Mouse (Mus musculus): ENCODE data around the gene Slc35b2.

The Slc35b2 gene

GRCm38 (mm10) chr17:45539664-45540063 lies 24.0 kb upstream of the Slc35b2 start:
- no peak for TF ChIP-seq GATA4 (IDR thresholded peaks at IDR 0.05; ENCODE audit: insufficient replicate concordance, low read length)

- TF ChIP-seq GATA4 (IDR thresholded peaks at IDR 0.05; ENCODE audit: insufficient replicate concordance, low read length): no peak
These were observed 21.5 kb upstream of the Slc35b2 start for GRCm38 (mm10) chr17:45542129-45542528.

GRCm38 (mm10) chr17:45542705-45543104 lies 21.0 kb upstream of the Slc35b2 start:
- no peak for TF ChIP-seq GATA4 (IDR thresholded peaks at IDR 0.05; ENCODE audit: insufficient replicate concordance, low read length)

GRCm38 (mm10) chr17:45543115-45543514 lies 20.6 kb upstream of the Slc35b2 start:
- TF ChIP-seq GATA4 (IDR thresholded peaks at IDR 0.05; ENCODE audit: insufficient replicate concordance, low read length): no peak

- TF ChIP-seq GATA4 (IDR thresholded peaks at IDR 0.05; ENCODE audit: insufficient replicate concordance, low read length): no peak
These were observed 19.4 kb upstream of the Slc35b2 start for GRCm38 (mm10) chr17:45544001-45544872.

GRCm38 (mm10) chr17:45544873-45545277 lies 18.8 kb upstream of the Slc35b2 start:
- no peak for TF ChIP-seq GATA4 (IDR thresholded peaks at IDR 0.05; ENCODE audit: insufficient replicate concordance, low read length)

GRCm38 (mm10) chr17:45545278-45545961 lies 18.3 kb upstream of the Slc35b2 start:
- TF ChIP-seq GATA4 (IDR thresholded peaks at IDR 0.05; ENCODE audit: insufficient replicate concordance, low read length): no peak

- TF ChIP-seq GATA4 (IDR thresholded peaks at IDR 0.05; ENCODE audit: insufficient replicate concordance, low read length): no peak
These were observed 16.7 kb upstream of the Slc35b2 start for GRCm38 (mm10) chr17:45546941-45547340.

- no peak for TF ChIP-seq GATA4 (IDR thresholded peaks at IDR 0.05; ENCODE audit: insufficient replicate concordance, low read length)
These were observed 16.0 kb upstream of the Slc35b2 start for GRCm38 (mm10) chr17:45547461-45548190.

GRCm38 (mm10) chr17:45548541-45549512 lies 14.8 kb upstream of the Slc35b2 start:
- TF ChIP-seq GATA4 (IDR thresholded peaks at IDR 0.05; ENCODE audit: insufficient replicate concordance, low read length): no peak

- TF ChIP-seq GATA4 (IDR thresholded peaks at IDR 0.05; ENCODE audit: insufficient replicate concordance, low read length): no peak
These were observed 14.0 kb upstream of the Slc35b2 start, which contains the start of gene Tmem151b for GRCm38 (mm10) chr17:45549617-45550181. TSS of gene Tmem151b (minus strand) at chr17:45549677.

- TF ChIP-seq GATA4 (IDR thresholded peaks at IDR 0.05; ENCODE audit: insufficient replicate concordance, low read length): no peak
These were observed 13.4 kb upstream of the Slc35b2 start for GRCm38 (mm10) chr17:45550253-45550652.

GRCm38 (mm10) chr17:45551249-45551796 lies 12.4 kb upstream of the Slc35b2 start:
- no peak for TF ChIP-seq GATA4 (IDR thresholded peaks at IDR 0.05; ENCODE audit: insufficient replicate concordance, low read length)
